In the genomic region with DNA sequence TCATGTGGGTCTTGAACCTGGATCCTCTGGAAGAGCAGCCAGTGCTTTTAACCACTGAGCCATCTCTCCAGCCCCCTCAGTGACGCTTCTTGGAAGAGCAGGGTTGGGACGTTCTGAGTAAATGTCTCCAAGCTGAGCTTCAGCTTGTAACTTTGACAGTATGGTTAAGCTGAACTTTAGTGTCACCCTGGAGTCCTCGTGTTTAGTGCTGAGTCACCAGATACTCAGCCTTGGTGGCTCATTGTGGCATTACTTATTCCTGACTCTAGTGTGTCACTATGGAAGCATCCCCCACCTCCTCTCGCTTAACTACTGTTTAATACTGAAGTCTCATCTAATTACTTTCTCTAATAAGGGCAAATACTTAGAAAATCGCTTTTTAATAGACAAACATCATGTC, we compare ENCODE assay signal across 16 mouse cellular contexts.
"Had no signal": no experiment of that assay in that cellular context is flagged by ENCODE, and none has a peak within 500 bp of the region (broad histone marks: within the 10 kb centered on the region; RNA-seq: fewer than 3 reads in every experiment).

No protein-coding gene starts in this region.

- H3K36me3 ChIP-seq: lung, embryonic 15.5 days; midbrain, embryonic 13.5 days; midbrain, embryonic 15.5 days; neural tube, embryonic 12.5 days had no signal

- H3K27me3 ChIP-seq: lung, embryonic 15.5 days; midbrain, embryonic 15.5 days; neural tube, embryonic 12.5 days had no signal

- H3K9ac ChIP-seq: lung, embryonic 15.5 days; midbrain, embryonic 13.5 days; midbrain, embryonic 15.5 days; neural tube, embryonic 12.5 days had no signal

- H3K9me3 ChIP-seq: lung, embryonic 15.5 days; megakaryocyte, embryonic 14.5 days; midbrain, embryonic 13.5 days; midbrain, embryonic 15.5 days; neural tube, embryonic 12.5 days had no signal

- H3K4me2 ChIP-seq: lung, embryonic 15.5 days; midbrain, embryonic 11.5 days; midbrain, embryonic 13.5 days; midbrain, embryonic 15.5 days; neural tube, embryonic 12.5 days had no signal

- ATAC-seq: lung, postnatal 0 days; midbrain, embryonic 13.5 days; midbrain, embryonic 15.5 days had no signal

- H3K4me3 ChIP-seq: lung, embryonic 15.5 days; megakaryocyte, embryonic 14.5 days; midbrain, embryonic 13.5 days; midbrain, embryonic 15.5 days; neural tube, embryonic 12.5 days had no signal

- H3K4me1 ChIP-seq: lung, embryonic 15.5 days; megakaryocyte, embryonic 14.5 days had no signal

- H3K27ac ChIP-seq: lung, embryonic 15.5 days; macrophage; midbrain, embryonic 13.5 days; midbrain, embryonic 15.5 days; neural tube, embryonic 12.5 days had no signal

- DNase-seq: lung, adult 2 months; lung, postnatal 14 days; right cerebral cortex, postnatal 14 days; right cerebral cortex, postnatal 4 days; spleen, adult 18-20 months; thymus, adult 18-20 months; thymus, postnatal 14 days; thymus, postnatal 36 days had no signal
